Mouse (Mus musculus): ENCODE measurements around the gene Borcs6.
"Not testable (repeated sequence)": the region's sequence is repeated elsewhere in the genome, so short reads cannot be mapped to it uniquely, and the experiment has no call there.

Gene Borcs6

DNA sequence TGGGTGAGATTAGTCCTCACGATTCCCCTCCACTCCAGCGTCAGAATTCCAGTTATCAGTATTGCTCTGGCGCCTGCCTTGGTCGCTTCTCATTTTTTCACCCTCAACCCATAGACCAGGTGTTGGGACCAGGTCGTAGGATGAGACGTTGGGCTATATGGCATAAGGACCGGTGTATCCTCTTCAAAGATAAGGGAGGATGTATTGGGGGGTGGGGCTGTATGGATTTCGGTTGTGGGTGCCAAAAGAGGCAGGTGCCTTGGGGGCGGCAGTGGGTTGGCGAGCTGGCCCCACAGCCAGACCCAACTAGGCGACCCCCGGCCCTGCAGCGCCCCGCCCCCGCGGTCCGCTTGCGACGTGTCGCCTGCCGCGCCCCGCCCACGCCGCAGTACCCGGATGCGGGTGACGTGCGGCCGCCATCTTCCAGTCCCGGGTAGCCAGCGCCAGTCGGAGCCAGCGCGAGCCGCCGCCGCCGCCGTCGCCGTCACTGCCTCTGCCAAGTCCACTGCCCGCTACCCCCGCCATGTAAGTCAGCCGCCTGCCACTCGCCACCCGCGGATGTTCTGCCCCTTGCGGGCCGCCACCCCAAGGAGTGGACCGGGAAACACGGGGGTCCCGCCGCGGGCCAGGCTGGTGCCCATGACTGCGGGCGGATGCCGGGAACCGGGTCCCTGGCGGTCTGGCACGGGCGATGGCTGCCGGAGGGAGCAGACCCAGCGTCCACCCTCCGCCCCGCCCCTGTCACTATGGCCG is 28.8 kb downstream of the Borcs6 start, which contains the start of gene Vamp2:
TSS of gene Vamp2 (plus strand) at position 388 of the 753 bp plus-strand sequence.
- in situ Hi-C loops (cut with MseI, MboI), result no loop called here

DNA sequence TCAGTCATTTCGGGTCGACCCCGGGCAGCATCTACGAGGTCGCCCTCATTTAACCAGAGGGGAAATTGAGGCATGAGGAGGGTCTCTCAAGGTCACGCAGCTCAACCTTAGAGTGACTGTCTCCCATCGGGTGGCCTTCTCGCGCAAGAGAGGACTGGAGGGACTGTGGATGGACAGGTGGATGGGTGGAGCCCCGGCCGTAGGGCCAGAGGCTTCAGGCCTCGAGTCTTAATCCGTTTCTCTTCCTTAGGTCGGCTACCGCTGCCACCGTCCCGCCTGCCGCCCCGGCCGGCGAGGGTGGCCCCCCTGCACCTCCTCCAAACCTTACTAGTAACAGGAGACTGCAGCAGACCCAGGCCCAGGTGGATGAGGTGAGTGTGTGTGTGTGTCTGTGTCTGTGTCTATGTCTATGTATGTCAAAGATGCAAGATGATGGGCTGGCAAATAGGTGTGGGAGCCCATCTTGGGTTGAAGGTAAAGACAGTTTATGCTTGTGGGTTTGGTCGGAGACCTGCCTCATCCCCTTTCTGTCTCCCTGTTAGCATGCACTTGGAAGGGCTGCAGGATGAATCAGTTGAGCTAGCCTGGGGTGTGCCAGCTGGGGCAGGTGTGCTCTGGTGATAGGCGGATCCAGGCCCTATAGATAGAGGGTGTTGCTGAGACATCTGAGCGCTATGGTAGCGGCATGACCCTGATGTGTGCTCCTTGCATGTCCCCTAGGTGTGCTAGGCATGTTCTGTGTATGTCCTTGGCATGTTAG is 29.5 kb downstream of the Borcs6 start:
- in situ Hi-C loops (cut with MseI, MboI), result no loop called here

DNA sequence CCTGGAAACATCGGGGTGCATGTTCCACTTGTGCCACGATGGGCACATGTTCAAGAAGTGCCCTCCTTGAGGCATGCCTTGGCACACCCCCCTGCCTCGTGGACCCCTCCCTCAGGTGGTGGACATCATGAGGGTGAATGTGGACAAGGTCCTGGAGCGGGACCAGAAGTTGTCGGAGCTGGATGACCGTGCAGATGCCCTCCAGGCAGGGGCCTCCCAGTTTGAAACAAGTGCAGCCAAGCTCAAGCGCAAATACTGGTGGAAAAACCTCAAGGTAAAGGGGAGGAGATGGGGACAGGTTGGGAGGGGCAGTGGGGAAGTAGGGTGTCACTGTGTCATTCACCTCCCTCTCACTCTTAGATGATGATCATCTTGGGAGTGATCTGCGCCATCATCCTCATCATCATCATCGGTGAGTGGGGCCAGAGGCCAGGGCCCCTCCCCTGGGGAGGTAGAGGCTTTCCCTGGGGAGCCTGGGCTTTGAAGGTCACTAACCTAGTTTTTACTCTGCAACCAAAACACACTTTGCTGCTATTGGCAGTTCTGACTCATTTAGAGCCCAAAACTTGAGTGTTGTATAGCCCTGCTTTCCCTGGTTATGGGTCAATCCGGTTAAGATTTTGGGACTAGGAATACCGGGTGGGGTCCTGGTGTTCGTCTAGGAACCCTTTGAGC is 30.2 kb downstream of the Borcs6 start:
- in situ Hi-C loops (cut with MseI, MboI), result no loop called here

- in situ Hi-C loops (cut with MseI, MboI), result no loop called here
Measured at GRCm38 (mm10) chr11:69090367-69090766, 30.9 kb downstream of the Borcs6 start.

- in situ Hi-C loops (cut with MseI, MboI), result no loop called here
Measured at GRCm38 (mm10) chr11:69091566-69092385, 32.3 kb downstream of the Borcs6 start.

DNA sequence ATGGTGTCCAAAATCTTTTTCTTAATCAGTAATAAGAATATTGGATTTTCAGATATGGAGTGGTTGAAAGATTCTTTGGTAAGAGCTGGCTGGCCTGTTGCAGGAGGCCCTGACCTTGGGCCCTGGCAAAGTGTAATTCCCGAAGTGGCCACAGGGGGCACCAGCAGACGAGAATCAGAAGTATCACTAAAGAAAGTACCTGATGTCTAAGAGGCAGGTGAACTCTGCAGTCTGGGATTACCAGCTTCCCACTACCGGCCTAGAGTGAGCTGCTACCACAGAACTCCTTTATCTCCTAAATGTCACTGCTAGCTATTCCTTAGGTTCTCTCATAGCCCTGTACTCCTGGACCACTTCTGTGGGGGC is 32.9 kb downstream of the Borcs6 start:
- in situ Hi-C loops (cut with MseI, MboI), result no loop called here

DNA sequence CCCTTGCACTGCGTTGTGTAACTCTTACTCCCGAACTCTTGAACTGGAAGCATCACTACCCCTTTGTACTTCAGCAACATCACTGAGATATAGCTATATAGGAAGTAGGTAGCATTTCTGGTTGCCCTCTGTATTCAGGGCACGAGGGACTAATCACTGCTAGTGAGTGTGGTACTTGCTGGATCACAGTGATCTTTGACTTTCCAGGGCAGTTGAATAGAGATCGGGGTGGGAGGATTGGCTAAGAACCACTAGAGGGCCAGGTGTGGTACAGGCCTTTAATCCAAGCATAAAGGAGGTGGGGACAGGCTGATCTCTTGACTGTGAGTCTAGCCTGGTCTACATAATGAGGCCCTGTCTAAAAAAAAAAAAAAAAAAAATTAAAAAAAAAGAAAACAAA is 33.4 kb downstream of the Borcs6 start:
- in situ Hi-C loops (cut with MseI, MboI), result no loop called here

GRCm38 (mm10) chr11:69093856-69094255 is 34.3 kb downstream of the Borcs6 start:
- in situ Hi-C loops (cut with MseI, MboI), result not testable (repeated sequence)

- in situ Hi-C loops (cut with MseI, MboI), result no loop called here
Measured at GRCm38 (mm10) chr11:69094697-69095429, 35.3 kb downstream of the Borcs6 start, which contains the start of gene Per1. Gene Per1 (plus strand): TSS chr11:69095217.

DNA sequence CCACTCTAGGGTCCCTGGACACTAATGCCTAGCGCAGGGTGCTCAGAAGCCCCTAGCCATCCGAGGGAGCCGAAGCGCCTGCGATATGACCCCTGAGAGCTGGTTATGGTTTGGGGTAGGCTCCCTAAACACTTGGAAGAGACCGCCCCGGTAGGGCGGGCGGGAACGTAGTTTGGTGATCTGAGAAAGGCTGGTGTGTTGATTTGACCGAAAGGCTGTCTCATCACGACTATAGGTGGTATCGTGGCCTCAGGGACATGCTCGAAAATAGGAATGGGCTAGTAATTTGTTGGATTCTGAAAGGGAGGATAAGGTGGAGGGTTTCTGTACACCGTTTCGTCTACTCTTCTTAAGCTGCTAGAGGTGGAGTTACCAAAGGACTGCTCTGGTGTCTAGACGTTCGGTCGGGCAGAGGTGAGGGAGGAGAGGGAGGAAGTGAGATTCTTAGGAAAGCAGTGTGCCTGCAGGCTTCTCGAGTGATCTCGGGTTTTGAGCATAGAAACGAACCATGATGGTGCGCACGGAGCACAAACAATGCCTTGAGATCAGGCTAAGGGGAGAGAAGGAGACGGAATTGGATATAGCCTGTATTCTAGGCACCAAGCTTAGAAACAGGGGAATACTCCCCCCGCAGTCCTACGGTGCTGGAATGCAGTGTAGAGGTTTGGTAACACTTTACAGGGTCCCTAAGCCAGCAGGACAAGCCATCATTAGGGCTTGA is 36.2 kb downstream of the Borcs6 start:
- in situ Hi-C loops (cut with MseI, MboI), result no loop called here

- in situ Hi-C loops (cut with MseI, MboI), result no loop called here
Measured at GRCm38 (mm10) chr11:69096360-69096986, 37.0 kb downstream of the Borcs6 start.

- in situ Hi-C loops (cut with MseI, MboI), result no loop called here
Measured at GRCm38 (mm10) chr11:69096987-69097900, 37.7 kb downstream of the Borcs6 start.

- in situ Hi-C loops (cut with MseI, MboI), result no loop called here
Measured at GRCm38 (mm10) chr11:69098039-69098761, 38.7 kb downstream of the Borcs6 start.

- in situ Hi-C loops (cut with MseI, MboI), result no loop called here
Measured at GRCm38 (mm10) chr11:69098762-69099091, 39.2 kb downstream of the Borcs6 start.

DNA sequence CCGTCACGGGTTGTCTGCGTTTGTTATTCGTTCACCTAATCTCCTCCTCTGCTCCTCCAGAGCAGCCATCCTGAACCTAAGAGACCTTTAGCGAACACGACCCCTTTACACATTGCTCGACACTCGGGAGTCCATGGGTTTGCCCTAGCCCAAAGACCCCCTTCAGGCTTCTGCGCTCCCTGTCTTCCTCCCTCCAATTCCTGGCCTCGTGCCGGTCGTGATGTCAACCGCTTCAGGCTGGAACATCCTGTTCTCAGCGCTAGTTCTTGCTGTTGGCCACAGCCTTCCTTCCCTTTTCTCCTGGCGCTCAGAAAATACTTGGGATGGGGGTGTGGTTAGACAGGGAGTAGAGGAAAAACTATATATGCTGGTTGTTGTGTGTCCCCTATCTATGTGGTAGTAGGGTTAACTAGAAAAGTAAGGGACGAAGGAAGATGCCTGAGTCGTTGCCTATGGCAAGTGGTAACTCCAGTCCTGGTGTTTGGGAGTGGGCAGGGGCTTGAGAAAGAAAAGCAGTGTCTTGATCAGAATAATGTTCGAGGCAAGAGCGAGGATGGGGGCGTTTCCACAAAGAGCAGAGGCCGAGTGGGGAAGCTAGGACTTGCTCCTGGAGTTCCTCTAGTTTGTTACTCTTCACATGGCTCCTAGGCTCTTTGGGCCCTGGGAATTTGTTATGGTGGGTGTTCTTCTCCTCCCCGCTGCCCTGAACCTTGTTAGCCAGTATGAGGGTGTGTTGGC is 39.8 kb downstream of the Borcs6 start:
- in situ Hi-C loops (cut with MseI, MboI), result no loop called here

DNA sequence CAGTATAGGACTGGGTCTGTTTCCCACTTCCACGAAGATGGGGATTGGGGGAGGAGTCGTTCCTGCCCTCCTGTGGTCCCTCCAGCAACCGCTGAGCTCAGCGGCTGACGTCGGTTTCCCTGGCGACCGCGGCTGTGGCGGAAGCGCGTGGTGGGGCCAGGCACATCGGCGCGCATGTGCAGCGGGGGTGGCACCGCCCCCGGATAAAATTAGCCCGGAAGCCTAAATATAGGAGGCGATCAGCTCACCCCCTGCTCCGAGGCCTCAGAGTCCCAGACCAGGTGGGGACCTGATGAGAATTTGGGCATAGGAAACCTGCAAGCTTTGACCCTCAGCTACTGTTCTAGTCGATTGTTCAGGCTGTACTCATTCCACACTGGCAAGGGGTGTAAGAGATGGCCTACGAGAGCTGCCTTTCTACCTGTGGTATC is 40.4 kb downstream of the Borcs6 start:
- in situ Hi-C loops (cut with MseI, MboI), result no loop called here

DNA sequence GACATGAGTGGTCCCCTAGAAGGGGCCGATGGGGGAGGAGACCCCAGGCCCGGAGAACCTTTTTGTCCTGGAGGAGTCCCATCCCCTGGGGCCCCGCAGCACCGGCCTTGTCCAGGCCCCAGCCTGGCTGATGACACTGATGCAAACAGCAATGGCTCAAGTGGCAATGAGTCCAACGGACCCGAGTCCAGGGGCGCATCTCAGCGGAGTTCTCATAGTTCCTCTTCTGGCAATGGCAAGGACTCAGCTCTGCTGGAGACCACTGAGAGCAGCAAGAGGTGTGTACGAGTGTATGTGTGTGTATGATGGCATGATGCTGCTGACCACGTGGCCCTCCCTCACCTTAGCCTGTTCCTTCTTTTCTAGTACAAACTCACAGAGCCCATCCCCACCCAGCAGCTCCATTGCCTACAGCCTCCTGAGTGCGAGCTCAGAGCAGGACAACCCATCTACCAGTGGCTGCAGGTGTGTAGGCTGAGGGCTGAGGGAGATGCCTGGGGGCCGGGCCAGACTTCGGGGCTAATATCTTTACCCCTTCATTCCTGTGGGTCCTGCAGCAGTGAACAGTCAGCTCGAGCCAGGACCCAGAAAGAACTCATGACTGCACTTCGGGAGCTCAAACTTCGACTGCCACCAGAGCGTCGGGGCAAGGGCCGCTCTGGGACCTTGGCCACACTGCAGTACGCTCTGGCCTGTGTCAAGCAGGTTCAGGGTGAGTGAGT is 41.3 kb downstream of the Borcs6 start:
- in situ Hi-C loops (cut with MseI, MboI), result no loop called here

All from mouse trophoblast stem cell (cell line).